Mouse (Mus musculus): ENCODE data around the gene Gm45716.

Gm45716 gene

GRCm38 (mm10) chr11:90286550-90287154 is 99.2 kb downstream of the Gm45716 start:
- no peak for DNase-seq

DNA sequence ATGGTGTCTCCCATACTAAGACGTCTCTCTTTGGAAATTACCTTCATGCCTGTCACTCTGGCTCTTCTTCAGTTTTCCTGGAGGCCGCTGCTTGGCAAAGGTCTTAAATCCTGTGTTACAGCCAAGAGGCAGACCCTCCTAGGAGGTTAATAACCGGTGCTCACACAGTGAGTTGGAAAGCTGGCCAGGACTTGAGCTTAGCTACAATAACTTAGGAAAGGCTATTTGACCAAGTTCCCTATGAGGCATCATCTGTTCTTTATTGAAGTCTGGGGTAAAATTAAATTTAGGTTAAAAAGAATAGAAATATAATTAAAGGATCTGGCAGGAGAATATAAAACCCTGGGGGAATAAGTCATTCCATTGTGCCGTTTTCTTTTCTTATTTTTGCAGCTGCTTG is 103.7 kb downstream of the Gm45716 start:
- DNase-seq, result no peak

DNA sequence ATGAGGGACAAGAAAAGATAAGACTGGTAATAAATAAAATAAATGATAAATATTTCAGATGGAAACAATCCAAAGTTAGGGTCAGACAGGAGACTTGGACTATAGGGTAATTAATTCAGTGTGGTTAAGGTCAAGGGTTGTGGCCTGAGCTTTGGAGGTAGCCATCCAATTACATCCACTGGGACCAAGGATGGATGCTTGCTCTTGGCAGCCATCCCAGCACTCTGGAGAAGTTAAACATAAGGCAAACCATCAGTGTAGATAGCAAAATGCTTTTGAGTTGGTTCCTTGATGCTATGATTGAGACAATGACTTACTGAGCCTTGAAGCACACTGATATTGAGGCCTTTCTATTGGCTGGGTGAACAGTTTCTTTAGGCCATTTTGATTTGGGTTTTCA is 105.3 kb downstream of the Gm45716 start:
- no peak for DNase-seq

DNA sequence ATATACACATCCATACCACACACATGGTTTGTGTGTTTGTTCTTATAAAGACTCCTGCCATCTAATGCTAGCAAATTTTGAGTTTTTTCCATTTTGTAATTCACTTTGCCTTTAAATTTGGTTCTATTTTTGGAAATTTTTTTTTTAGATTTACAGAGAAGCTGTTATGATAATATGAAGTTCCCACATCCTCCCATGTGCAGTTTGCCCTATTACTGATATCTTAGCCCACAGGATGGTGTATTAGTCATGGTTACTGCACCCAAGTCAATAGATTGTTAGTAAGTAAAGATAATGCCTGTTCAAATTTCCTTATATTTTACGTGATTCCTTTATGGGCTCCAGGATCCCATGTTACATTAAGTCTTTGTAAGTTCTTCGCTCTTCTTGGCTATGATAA is 107.1 kb downstream of the Gm45716 start:
- DNase-seq, result no peak

Data from kidney, adult 11 months (tissue).